Mouse (Mus musculus) megakaryocyte, embryonic 14.5 days (primary cell): Measurements from ENCODE around the gene Pltp. TPM values are rescaled to one million over a fixed set of nuclear protein-coding genes. Genes with fewer than 3 reads are reported as not detected.
"Not testable (repeated sequence)": the region's sequence is repeated elsewhere in the genome, so short reads cannot be mapped to it uniquely, and the experiment has no call there.

ENCODE experiments used
- H3K27me3 ChIP-seq: replicated peaks from 2 replicates; pipeline ENCODE3; 2012; ENCODE audit warnings: inconsistent platforms
- H3K36me3 ChIP-seq: replicated peaks from 2 replicates; pipeline ENCODE3; 2012; ENCODE audit warnings: low read length, inconsistent platforms, mixed read lengths
- H3K4me1 ChIP-seq: 2 replicates; pipeline ENCODE4 v1.6.1; 2012; ENCODE audit warnings: inconsistent platforms
- H3K4me3 ChIP-seq: replicated peaks from 2 replicates; pipeline ENCODE3; 2012; ENCODE audit warnings: moderate library complexity, mild to moderate bottlenecking, inconsistent platforms
- H3K9me3 ChIP-seq: 2 replicates; pipeline ENCODE4 v1.6.1; 2012; ENCODE audit warnings: inconsistent platforms
- FLI1 ChIP-seq: IDR thresholded peaks from 2 replicates; pipeline ENCODE4 v1.6.1; 2012; ENCODE audit warnings: low read length, inconsistent platforms, mixed read lengths
- GATA1 ChIP-seq: IDR thresholded peaks from 3 replicates; pipeline ENCODE4 v1.6.1; 2012; ENCODE audit warnings: mixed read lengths, low read length, inconsistent platforms, borderline replicate concordance
- polyA plus RNA-seq: library from polyadenylated mRNA; stranded (reverse); fragments of >175 nt; gene quantifications from 2 replicates; pipeline ENCODE4 v1.2.3, GENCODE M21; 2012; ENCODE audit warnings: low replicate concordance; ENCODE audit not compliant: insufficient read depth

Pltp gene
- polyA plus RNA-seq, 1 experiment: 146 TPM

- Histone ChIP-seq H3K9me3 (peaks cover 7% of the 10 kb centered on the region), H3K4me1 (peaks cover 24% of the 10 kb centered on the region), H3K36me3 (peaks cover 3% of the 10 kb centered on the region), H3K4me3 (no peak overlapping the region), H3K27me3 (peaks cover 5% of the 10 kb centered on the region)
- TF ChIP-seq GATA1 (no peak), FLI1 (no peak)
Measured at GRCm38 (mm10) chr2:164866741-164867551, 9.4 kb upstream of the Pltp start.

- Histone ChIP-seq H3K4me3 (no peak overlapping the region), H3K4me1 (peaks cover 35% of the 10 kb centered on the region), H3K9me3 (peaks cover 7% of the 10 kb centered on the region), H3K27me3 (peaks cover 25% of the 10 kb centered on the region), H3K36me3 (peaks cover 3% of the 10 kb centered on the region)
- TF ChIP-seq GATA1 (no peak), FLI1 (no peak)
Measured at GRCm38 (mm10) chr2:164864593-164864992, 7.1 kb upstream of the Pltp start.

- H3K4me3 ChIP-seq, H3K36me3 ChIP-seq, H3K9me3 ChIP-seq: not testable (repeated sequence)
- peaks cover 47% of the 10 kb centered on the region for H3K4me1 ChIP-seq
- H3K27me3 ChIP-seq: peaks cover 35% of the 10 kb centered on the region
Measured at GRCm38 (mm10) chr2:164863411-164863810, 5.9 kb upstream of the Pltp start.

- Histone ChIP-seq H3K36me3 (no peaks in the 10 kb centered on the region), H3K4me3 (no peak overlapping the region), H3K27me3 (peaks cover 46% of the 10 kb centered on the region), H3K9me3 (peaks cover 3% of the 10 kb centered on the region; the same call in 1 of the 2 replicates), H3K4me1 (peaks cover 56% of the 10 kb centered on the region)
- no peak for TF ChIP-seq GATA1
Measured at GRCm38 (mm10) chr2:164862179-164862861, 4.8 kb upstream of the Pltp start.

GRCm38 (mm10) chr2:164861094-164861493, 3.6 kb upstream of the Pltp start:
- TF ChIP-seq FLI1 (no peak), GATA1 (no peak)
- Histone ChIP-seq H3K9me3 (peaks cover 3% of the 10 kb centered on the region; the same call in 1 of the 2 replicates), H3K4me1 (peaks cover 60% of the 10 kb centered on the region), H3K4me3 (no peak overlapping the region), H3K36me3 (no peaks in the 10 kb centered on the region), H3K27me3 (peaks cover 59% of the 10 kb centered on the region)

- Histone ChIP-seq H3K27me3 (peaks cover 63% of the 10 kb centered on the region), H3K9me3 (peaks cover 3% of the 10 kb centered on the region; the same call in 1 of the 2 replicates), H3K4me1 (peaks cover 62% of the 10 kb centered on the region), H3K4me3 (no peak overlapping the region), H3K36me3 (no peaks in the 10 kb centered on the region)
- no peak for TF ChIP-seq FLI1
- no peak for TF ChIP-seq GATA1
Measured at GRCm38 (mm10) chr2:164859640-164860432, 2.3 kb upstream of the Pltp start.

- no peaks in the 10 kb centered on the region for H3K36me3 ChIP-seq
- no peak for TF ChIP-seq GATA1
- no peak for TF ChIP-seq FLI1
- no peak overlapping the region for H3K4me3 ChIP-seq
- H3K27me3 ChIP-seq: peaks cover 68% of the 10 kb centered on the region
- peaks cover 58% of the 10 kb centered on the region for H3K4me1 ChIP-seq
- peaks cover 3% of the 10 kb centered on the region; the same call in 1 of the 2 replicates for H3K9me3 ChIP-seq
Measured at GRCm38 (mm10) chr2:164859155-164859554, 1.6 kb upstream of the Pltp start.

- peak overlapping the region; percentile 93 for H3K4me3 ChIP-seq
- TF ChIP-seq FLI1: no peak
- TF ChIP-seq GATA1: no peak
- H3K27me3 ChIP-seq: peaks cover 75% of the 10 kb centered on the region
- no peaks in the 10 kb centered on the region for H3K9me3 ChIP-seq
- H3K4me1 ChIP-seq: peaks cover 58% of the 10 kb centered on the region
- no peaks in the 10 kb centered on the region for H3K36me3 ChIP-seq
Measured at GRCm38 (mm10) chr2:164857842-164858553, 487 bp upstream of the Pltp start.
